16 mouse cellular contexts compared by ENCODE assay signal in the genomic region with DNA sequence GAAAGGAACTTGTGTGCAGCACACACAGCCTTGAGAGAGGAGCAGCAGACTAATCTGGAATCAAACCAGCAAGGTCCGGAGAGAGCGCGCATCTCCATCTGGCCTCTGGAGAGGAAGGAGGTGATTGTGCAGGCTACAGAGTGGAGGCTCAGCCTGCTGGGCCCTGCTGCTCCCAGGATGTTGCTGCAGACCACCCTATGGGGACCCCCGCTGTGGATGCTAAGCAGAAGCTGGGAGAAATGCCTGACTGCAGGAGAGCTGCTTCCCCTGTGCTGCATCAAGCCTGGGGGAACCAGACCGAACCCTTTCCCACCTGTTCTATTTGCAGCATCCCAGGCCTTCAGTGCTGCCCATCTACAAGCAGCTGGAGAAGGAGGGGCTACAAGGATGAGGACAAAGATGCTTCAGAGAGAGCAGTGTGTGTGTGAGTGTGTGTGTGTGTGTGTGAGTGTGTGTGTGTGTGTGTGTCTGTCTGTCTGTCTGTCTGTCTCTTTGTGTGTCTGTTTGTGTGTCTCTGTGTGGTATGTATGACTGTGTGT.
DNase-seq lines count a peak whose midpoint lies in the region; ATAC-seq lines count a peak whose summit lies in the region.
"Had no signal": no experiment of that assay in that cellular context is flagged by ENCODE, and none has a peak within 500 bp of the region (broad histone marks: within the 10 kb centered on the region; RNA-seq: fewer than 3 reads in every experiment).

No protein-coding gene starts in this region.

- DNase-seq in thymus, postnatal 4 days: no peak
- no peak for DNase-seq in heart, adult 18-20 months
- DNase-seq in thymus, adult 18-20 months: no peak
- DNase-seq: embryo, embryonic 11 days; gastrocnemius, postnatal 25 days; heart, postnatal 14 days; kidney, adult 9 months; layer of hippocampus, postnatal 36 days; liver, embryonic 13.5 days; thymus, adult 2 months had no signal

- H3K27me3 ChIP-seq in forebrain, embryonic 13.5 days: no peaks in the 10 kb centered on the region
- no peaks in the 10 kb centered on the region for H3K27me3 ChIP-seq in hindbrain, embryonic 12.5 days
- no peaks in the 10 kb centered on the region for H3K27me3 ChIP-seq in limb, embryonic 15.5 days
- H3K27me3 ChIP-seq in neural tube, embryonic 14.5 days (ENCODE audit: control insufficient read depth, insufficient read depth, low read length): no peaks in the 10 kb centered on the region
- H3K27me3 ChIP-seq: lung, embryonic 15.5 days had no signal

- H3K4me1 ChIP-seq in forebrain, embryonic 13.5 days: peaks cover 16% of the 10 kb centered on the region
- H3K4me1 ChIP-seq in hindbrain, embryonic 12.5 days: peaks cover 7% of the 10 kb centered on the region
- H3K4me1 ChIP-seq in limb, embryonic 15.5 days: peaks cover 8% of the 10 kb centered on the region; the same call in 1 of the 2 replicates
- H3K4me1 ChIP-seq in neural tube, embryonic 14.5 days (ENCODE audit: control insufficient read depth, insufficient read depth, low read length): no peaks in the 10 kb centered on the region
- H3K4me1 ChIP-seq: liver, embryonic 13.5 days; lung, embryonic 15.5 days had no signal

- WGBS in forebrain, embryonic 13.5 days: 70% methylated on average over 5 of the region's 5 CpGs
- 74% methylated on average over 5 of the region's 5 CpGs for WGBS in hindbrain, embryonic 12.5 days
- WGBS in limb, embryonic 15.5 days: 86% methylated on average over 5 of the region's 5 CpGs
- 68% methylated on average over 5 of the region's 5 CpGs for WGBS in neural tube, embryonic 14.5 days

- H3K9me3 ChIP-seq in forebrain, embryonic 13.5 days (replicated peaks): no peaks in the 10 kb centered on the region
- no peaks in the 10 kb centered on the region for H3K9me3 ChIP-seq in hindbrain, embryonic 12.5 days (replicated peaks)
- H3K9me3 ChIP-seq in limb, embryonic 15.5 days: no peaks in the 10 kb centered on the region
- no peaks in the 10 kb centered on the region for H3K9me3 ChIP-seq in neural tube, embryonic 14.5 days (ENCODE audit: control insufficient read depth, low read length)
- H3K9me3 ChIP-seq: liver, embryonic 13.5 days; lung, embryonic 15.5 days had no signal

- no peak overlapping the region for H3K4me2 ChIP-seq in forebrain, embryonic 13.5 days
- H3K4me2 ChIP-seq in hindbrain, embryonic 12.5 days (replicated peaks): no peak overlapping the region
- no peak overlapping the region for H3K4me2 ChIP-seq in limb, embryonic 15.5 days
- H3K4me2 ChIP-seq in neural tube, embryonic 14.5 days (ENCODE audit: low read depth, low read length): no peak overlapping the region
- H3K4me2 ChIP-seq: liver, embryonic 13.5 days; lung, embryonic 15.5 days had no signal

- no peak overlapping the region for H3K4me3 ChIP-seq in forebrain, embryonic 13.5 days
- H3K4me3 ChIP-seq in hindbrain, embryonic 12.5 days: no peak overlapping the region
- no peak overlapping the region for H3K4me3 ChIP-seq in limb, embryonic 15.5 days
- no peak overlapping the region for H3K4me3 ChIP-seq in neural tube, embryonic 14.5 days (ENCODE audit: low read depth, low read length)
- H3K4me3 ChIP-seq: liver, embryonic 13.5 days; lung, embryonic 15.5 days had no signal

- H3K36me3 ChIP-seq in forebrain, embryonic 13.5 days (ENCODE audit: poor library complexity, severe bottlenecking): no peaks in the 10 kb centered on the region
- H3K36me3 ChIP-seq in hindbrain, embryonic 12.5 days: no peaks in the 10 kb centered on the region
- H3K36me3 ChIP-seq in limb, embryonic 15.5 days: no peaks in the 10 kb centered on the region
- no peaks in the 10 kb centered on the region for H3K36me3 ChIP-seq in neural tube, embryonic 14.5 days (ENCODE audit: control insufficient read depth, insufficient read depth, low read length)
- H3K36me3 ChIP-seq: G1E; liver, embryonic 13.5 days; lung, embryonic 15.5 days had no signal

- no peak overlapping the region for H3K9ac ChIP-seq in forebrain, embryonic 13.5 days
- no peak overlapping the region; the same call in 1 of the 2 replicates for H3K9ac ChIP-seq in hindbrain, embryonic 12.5 days
- H3K9ac ChIP-seq in limb, embryonic 15.5 days: no peak overlapping the region
- no peak overlapping the region for H3K9ac ChIP-seq in neural tube, embryonic 14.5 days (replicated peaks; ENCODE audit: low read depth, low read length)
- H3K9ac ChIP-seq: liver, embryonic 13.5 days; lung, embryonic 15.5 days had no signal

- peak; percentile 44; the same call in 1 of the 2 replicates for ATAC-seq in forebrain, embryonic 13.5 days
- ATAC-seq in hindbrain, embryonic 12.5 days (ENCODE audit: low FRiP score): peak; percentile 39; the same call in 1 of the 2 replicates
- ATAC-seq in limb, embryonic 15.5 days (ENCODE audit: insufficient number of reproducible peaks, low FRiP score, low TSS enrichment, low read depth): 0 out of 2 replicates have a peak, but pooled peaks have one; percentile 24
- ATAC-seq in neural tube, embryonic 14.5 days (ENCODE audit: low read depth): peak; percentile 44; the same call in 1 of the 2 replicates

- peak overlapping the region; percentile 10; the same call in 1 of the 2 replicates for H3K27ac ChIP-seq in forebrain, embryonic 13.5 days
- H3K27ac ChIP-seq in hindbrain, embryonic 12.5 days: no peak overlapping the region
- H3K27ac ChIP-seq in limb, embryonic 15.5 days: no peak overlapping the region
- H3K27ac ChIP-seq in neural tube, embryonic 14.5 days (ENCODE audit: low read depth, low read length): no peak overlapping the region
- H3K27ac ChIP-seq: liver, embryonic 13.5 days; lung, embryonic 15.5 days had no signal
